Mouse (Mus musculus) limb, embryonic 15.5 days (tissue): ENCODE data around the gene Axdnd1. TPM values are rescaled to one million over a fixed set of nuclear protein-coding genes. Genes with fewer than 3 reads are reported as not detected.
"Not testable (repeated sequence)": the region's sequence is repeated elsewhere in the genome, so short reads cannot be mapped to it uniquely, and the experiment has no call there.

Experiments
- ATAC-seq: fragments of 200-750 bp; cut with Nextera tagmentation; 2 replicates; pipeline ENCODE4 v1.8.0; 2017; ENCODE audit warnings: low read depth, moderate TSS enrichment; ENCODE audit not compliant: insufficient number of reproducible peaks, low FRiP score, low TSS enrichment
- H3K27ac ChIP-seq: fragments of 300-500 bp; sonication (generic); 2 replicates; pipeline ENCODE4 v1.5.1; 2015; ENCODE audit warnings: moderate library complexity, mild to moderate bottlenecking, inconsistent platforms
- H3K27me3 ChIP-seq: fragments of 300-500 bp; sonication (generic); 2 replicates; pipeline ENCODE4 v1.6.1; 2015; ENCODE audit warnings: inconsistent platforms
- H3K36me3 ChIP-seq: fragments of 300-500 bp; sonication (generic); 2 replicates; pipeline ENCODE4 v1.6.1; 2015; ENCODE audit warnings: inconsistent platforms
- H3K4me1 ChIP-seq: fragments of 300-500 bp; sonication (generic); 2 replicates; pipeline ENCODE4 v1.6.1; 2015; ENCODE audit warnings: inconsistent platforms
- H3K4me2 ChIP-seq: fragments of 300-500 bp; sonication (generic); 2 replicates; pipeline ENCODE4 v1.6.1; 2015; ENCODE audit warnings: mild to moderate bottlenecking, inconsistent platforms
- H3K4me3 ChIP-seq: fragments of 300-500 bp; sonication (generic); 2 replicates; pipeline ENCODE4 v1.5.1; 2015; ENCODE audit warnings: mild to moderate bottlenecking, inconsistent platforms
- H3K9ac ChIP-seq: fragments of 300-500 bp; sonication (generic); 2 replicates; pipeline ENCODE4 v1.6.1; 2015; ENCODE audit warnings: inconsistent platforms
- H3K9me3 ChIP-seq: fragments of 300-500 bp; sonication (generic); 2 replicates; pipeline ENCODE4 v1.6.1; 2016; ENCODE audit warnings: inconsistent platforms
- WGBS: fragments of 180-500 bp; shearing (Covaris S2); methylation state at CpG from one replicate; pipeline ENCODE4 v1.1.7; 2015; 5-methylcytosine and 5-hydroxymethylcytosine counted together
- polyA plus RNA-seq: library from polyadenylated mRNA; unstranded; fragments of >200 nt; fragmentation: Nextera tagmentation; extraction: Ambion mirVana; gene quantifications from 2 replicates; pipeline ENCODE4 v1.2.1, GENCODE M21; 2015

Gene Axdnd1
- polyA plus RNA-seq, 1 experiment from 2014 or later = 0.13 TPM

GRCm38 (mm10) chr1:156302911-156303749, 117.8 kb downstream of the Axdnd1 start, which contains the start of gene Tdrd5:
Gene Tdrd5, minus strand, starts transcription at chr1:156303664.
- peak within 1 kb of the TSS; percentile 53 for H3K4me3 ChIP-seq
- ATAC-seq = 0 out of 2 replicates have a peak, but pooled peaks have one; percentile 44
- H3K4me1 ChIP-seq = peaks cover 11% of the 10 kb centered on the region
- H3K27me3 ChIP-seq = peaks cover 45% of the 10 kb centered on the region
- H3K9me3 ChIP-seq = no peaks in the 10 kb centered on the region
- WGBS = under 1% methylated on average over 68 of the region's 85 CpGs
- H3K27ac ChIP-seq = no peak within 1 kb of the TSS
- peak within 1 kb of the TSS; percentile 97 for H3K4me2 ChIP-seq
- 0 out of 2 replicates have a peak within 1 kb of the TSS, but pooled peaks have one; percentile 1 for H3K9ac ChIP-seq
- H3K36me3 ChIP-seq = no peaks in the 10 kb centered on the region

GRCm38 (mm10) chr1:156290016-156290415, 130.9 kb downstream of the Axdnd1 start:
- H3K4me2 ChIP-seq = no peak overlapping the region
- no peak for ATAC-seq
- no peaks in the 10 kb centered on the region for H3K4me1 ChIP-seq
- no peak overlapping the region for H3K27ac ChIP-seq
- H3K9ac ChIP-seq = no peak overlapping the region
- no peaks in the 10 kb centered on the region for H3K9me3 ChIP-seq
- H3K27me3 ChIP-seq = no peaks in the 10 kb centered on the region
- no peaks in the 10 kb centered on the region for H3K36me3 ChIP-seq
- H3K4me3 ChIP-seq = no peak overlapping the region
- WGBS = 88% methylated on average over 6 of the region's 6 CpGs

- H3K27me3 ChIP-seq, H3K9ac ChIP-seq, H3K27ac ChIP-seq, ATAC-seq, H3K4me1 ChIP-seq, H3K36me3 ChIP-seq, H3K4me2 ChIP-seq, H3K9me3 ChIP-seq, H3K4me3 ChIP-seq: not testable (repeated sequence)
- 70% methylated on average over 10 of the region's 10 CpGs for WGBS
These were observed 131.8 kb downstream of the Axdnd1 start for GRCm38 (mm10) chr1:156289222-156289587.

GRCm38 (mm10) chr1:156288556-156289221, 132.3 kb downstream of the Axdnd1 start:
- Histone ChIP-seq H3K4me1 (no peaks in the 10 kb centered on the region), H3K36me3 (no peaks in the 10 kb centered on the region), H3K27ac (no peak overlapping the region), H3K9ac (no peak overlapping the region), H3K4me2 (no peak overlapping the region), H3K4me3 (no peak overlapping the region), H3K9me3 (no peaks in the 10 kb centered on the region), H3K27me3 (no peaks in the 10 kb centered on the region)
- no peak for ATAC-seq
- WGBS = 69% methylated on average over 9 of the region's 9 CpGs

DNA sequence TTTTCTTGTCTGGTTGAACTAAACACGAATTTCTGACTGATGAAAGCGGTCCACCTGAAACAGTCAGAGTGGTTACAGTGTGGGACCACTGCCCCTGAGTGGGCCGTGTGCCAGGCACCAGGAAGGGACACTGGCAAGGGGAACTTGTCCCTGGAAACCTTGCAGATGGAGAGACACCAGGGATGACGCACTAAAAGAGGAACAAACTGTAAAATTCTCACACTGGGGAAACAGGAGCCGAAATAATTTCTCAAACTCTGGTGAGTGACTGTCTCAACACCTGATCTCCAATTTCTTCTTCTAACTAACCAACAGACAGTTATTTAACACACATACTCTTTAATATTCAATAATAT, 135.4 kb downstream of the Axdnd1 start:
- no peak for ATAC-seq
- no peak overlapping the region for H3K4me3 ChIP-seq
- H3K27ac ChIP-seq = no peak overlapping the region
- no peaks in the 10 kb centered on the region for H3K36me3 ChIP-seq
- H3K4me1 ChIP-seq = no peaks in the 10 kb centered on the region
- no peak overlapping the region for H3K4me2 ChIP-seq
- H3K9ac ChIP-seq = no peak overlapping the region
- H3K27me3 ChIP-seq = no peaks in the 10 kb centered on the region
- WGBS = 75% methylated on average over 5 of the region's 5 CpGs
- H3K9me3 ChIP-seq = no peaks in the 10 kb centered on the region

DNA sequence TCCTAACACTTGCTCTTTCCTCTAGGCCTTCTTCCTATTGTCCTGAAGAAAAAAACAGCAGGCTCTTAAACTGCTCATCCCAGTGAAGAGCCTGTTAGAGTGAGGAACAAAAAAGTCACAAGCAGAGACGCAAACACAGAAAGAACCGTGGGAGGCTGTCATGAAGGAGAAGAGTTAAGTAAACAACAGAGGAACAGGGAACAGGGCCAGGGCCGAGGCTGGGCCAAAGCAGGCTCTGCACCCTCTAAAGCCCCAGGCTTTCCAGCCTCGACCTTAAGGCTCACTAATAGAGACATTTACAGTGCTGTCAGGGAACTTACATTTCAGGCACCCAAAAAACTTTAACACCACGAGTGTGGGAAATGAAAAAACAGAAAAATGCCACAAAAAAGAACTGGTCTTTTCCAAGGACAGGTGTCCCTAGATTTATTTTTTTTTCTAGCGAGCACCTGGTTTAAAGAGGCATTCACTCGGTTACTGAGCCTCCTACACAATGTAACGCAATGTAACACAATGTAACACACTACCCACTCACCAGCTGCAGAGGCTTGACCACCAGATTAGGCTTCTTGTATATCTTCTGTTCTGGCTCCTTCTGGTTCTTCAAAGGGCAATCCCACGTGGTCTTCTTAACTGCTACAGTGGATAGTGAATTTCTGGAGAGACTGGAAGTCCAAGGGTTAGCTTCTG, 136.0 kb downstream of the Axdnd1 start:
- Histone ChIP-seq H3K27me3 (no peaks in the 10 kb centered on the region), H3K4me2 (no peak overlapping the region), H3K4me3 (no peak overlapping the region), H3K4me1 (no peaks in the 10 kb centered on the region), H3K36me3 (no peaks in the 10 kb centered on the region), H3K9ac (no peak overlapping the region), H3K27ac (no peak overlapping the region), H3K9me3 (no peaks in the 10 kb centered on the region)
- 49% methylated on average over 9 of the region's 9 CpGs for WGBS
- no peak for ATAC-seq

GRCm38 (mm10) chr1:156284207-156284606, 136.8 kb downstream of the Axdnd1 start:
- WGBS = 77% methylated on average over 10 of the region's 10 CpGs

DNA sequence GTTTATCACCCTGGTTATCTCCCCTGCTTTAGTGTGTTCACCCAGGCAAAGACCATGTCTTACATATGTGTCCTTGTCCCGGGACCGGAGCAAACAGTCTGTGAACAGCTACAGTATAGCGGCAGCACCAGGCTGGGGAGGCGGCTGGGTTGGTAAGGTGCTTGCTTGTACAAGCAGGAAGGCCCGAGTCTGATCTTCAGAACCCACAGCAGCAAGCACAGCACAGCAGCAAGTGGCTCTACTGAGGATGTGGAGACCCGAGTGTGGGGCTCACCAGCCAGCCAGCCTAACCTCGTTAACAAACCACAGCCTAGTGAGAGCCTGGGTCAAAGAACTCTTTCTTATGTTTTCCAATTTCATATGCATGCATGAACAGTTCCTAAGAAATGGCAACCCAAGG, 140.8 kb downstream of the Axdnd1 start:
- H3K27ac ChIP-seq = no peak overlapping the region
- H3K9ac ChIP-seq = no peak overlapping the region
- H3K4me1 ChIP-seq = no peaks in the 10 kb centered on the region
- H3K9me3 ChIP-seq = no peaks in the 10 kb centered on the region
- no peak overlapping the region for H3K4me3 ChIP-seq
- WGBS = 80% methylated on average over 7 of the region's 7 CpGs
- ATAC-seq = no peak
- no peaks in the 10 kb centered on the region for H3K36me3 ChIP-seq
- H3K4me2 ChIP-seq = no peak overlapping the region
- H3K27me3 ChIP-seq = no peaks in the 10 kb centered on the region

More at GRCm38 (mm10) chr1:156284207-156284606, 136.8 kb downstream of the Axdnd1 start:
- Histone ChIP-seq H3K4me3 (no peak overlapping the region), H3K4me2 (no peak overlapping the region), H3K36me3 (no peaks in the 10 kb centered on the region), H3K9ac (no peak overlapping the region), H3K27me3 (no peaks in the 10 kb centered on the region), H3K9me3 (no peaks in the 10 kb centered on the region), H3K27ac (no peak overlapping the region), H3K4me1 (no peaks in the 10 kb centered on the region)
- no peak for ATAC-seq

DNA sequence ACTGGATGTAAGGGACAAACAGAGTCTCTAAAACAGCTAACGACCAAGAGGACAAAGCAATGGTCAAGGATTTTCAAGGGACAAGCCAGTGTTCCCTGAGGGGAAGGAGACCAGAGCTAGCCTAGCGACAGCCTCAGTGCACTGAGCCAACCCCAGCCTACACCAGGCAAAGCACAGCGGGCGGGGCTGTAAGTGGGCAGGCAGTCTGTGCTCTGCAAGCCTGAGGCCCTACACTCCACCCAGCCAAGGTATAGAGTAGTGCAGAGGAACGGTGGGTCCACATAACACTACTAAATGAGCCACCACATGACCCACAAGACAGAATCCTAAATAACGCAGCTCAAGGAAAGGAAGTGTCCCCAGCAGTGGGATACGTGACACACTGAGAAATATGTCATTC, 147.3 kb downstream of the Axdnd1 start:
- WGBS = 52% methylated on average over 7 of the region's 7 CpGs
- Histone ChIP-seq H3K27ac (no peak overlapping the region), H3K4me3 (no peak overlapping the region), H3K9ac (no peak overlapping the region), H3K4me1 (no peaks in the 10 kb centered on the region), H3K4me2 (no peak overlapping the region), H3K27me3 (no peaks in the 10 kb centered on the region), H3K36me3 (no peaks in the 10 kb centered on the region), H3K9me3 (no peaks in the 10 kb centered on the region)
- no peak for ATAC-seq

Other genes with a start within 250 kb of the Axdnd1 start
- 0.47 and 0.70 TPM in 2 replicates for gene Fam163a, start 216.1 kb downstream of the Axdnd1 start, polyA plus RNA-seq
- 0.35 and 0.36 TPM in 2 replicates for gene Tdrd5, start 117.5 kb downstream of the Axdnd1 start, polyA plus RNA-seq
- gene Nphs2, start 110.4 kb downstream of the Axdnd1 start, polyA plus RNA-seq = 0.13 and 0.16 TPM in 2 replicates
- 851 and 883 TPM in 2 replicates for gene Gm2000, start 55.1 kb downstream of the Axdnd1 start, polyA plus RNA-seq
- gene Soat1, start 53.2 kb upstream of the Axdnd1 start, polyA plus RNA-seq = 23.6 and 26.0 TPM in 2 replicates
- gene Gm10031, start 102.9 kb upstream of the Axdnd1 start, polyA plus RNA-seq = 0.12 and 0.44 TPM in 2 replicates
- gene Abl2, start 137.6 kb upstream of the Axdnd1 start, polyA plus RNA-seq = 3.6 and 3.9 TPM in 2 replicates